Mouse (Mus musculus) embryo, embryonic 10.5 days (tissue): ENCODE measurements around the gene Fam173a.

Experiments used
- DNase-seq: peaks from one replicate; pipeline ENCODE4 v3.0.0-alpha.2; 2015; ENCODE audit warnings: low spot score

Gene Fam173a

DNA sequence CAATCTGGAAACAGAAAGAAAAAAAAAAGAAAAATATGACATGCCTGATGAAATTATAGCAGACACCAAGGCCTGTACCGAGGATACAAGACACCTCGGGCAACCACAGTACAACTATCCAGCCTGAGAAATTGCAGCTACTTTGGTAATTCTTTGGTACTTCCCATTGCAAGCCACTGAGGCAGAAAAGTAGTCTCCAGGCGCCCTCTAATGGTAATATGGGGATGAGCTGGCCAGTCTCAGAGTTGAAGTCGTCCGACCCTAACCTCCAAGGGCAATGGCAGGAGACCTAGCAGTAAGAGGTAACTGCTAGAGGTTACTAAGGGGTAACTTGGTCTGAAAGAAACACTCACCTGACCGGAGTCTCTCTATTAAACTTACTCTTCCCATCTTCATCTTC lies 8.3 kb upstream of the Fam173a start:
- DNase-seq, result peak; percentile 93

DNA sequence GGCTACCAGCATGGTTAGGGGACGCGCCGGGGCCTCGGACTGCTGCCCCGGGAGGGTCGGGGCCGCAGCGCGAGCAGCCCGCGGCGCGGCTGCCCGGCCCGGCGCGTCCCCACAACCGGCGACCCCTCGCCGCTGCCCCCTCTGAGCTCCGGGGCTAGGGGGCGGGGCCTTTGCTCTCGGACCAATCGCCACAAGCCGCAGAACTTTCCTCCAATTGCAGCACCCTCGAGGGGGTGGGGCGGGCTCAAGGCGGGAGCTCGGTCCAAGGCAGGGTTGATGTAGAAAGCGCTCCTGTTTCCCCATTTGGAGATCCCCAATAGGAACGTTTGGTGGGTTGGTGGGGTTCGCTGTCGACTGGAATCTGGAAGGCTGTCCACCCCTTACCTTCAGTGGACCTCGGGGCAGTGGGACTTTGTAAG lies 4.3 kb upstream of the Fam173a start, which contains the start of gene Metrn:
TSS of gene Metrn (minus strand) at position 186 of the 419 bp plus-strand sequence.
- peak; percentile 97 for DNase-seq

GRCm38 (mm10) chr17:25796211-25796771 lies 3.6 kb upstream of the Fam173a start:
- no peak for DNase-seq

- peak; percentile 97 for DNase-seq
Measured at GRCm38 (mm10) chr17:25795609-25796092, 3.0 kb upstream of the Fam173a start, which contains the start of gene AC134908.4. Gene AC134908.4 (minus strand): TSS chr17:25795659.

- DNase-seq, result no peak
Measured at GRCm38 (mm10) chr17:25794998-25795397, 2.3 kb upstream of the Fam173a start.

- peak; percentile 70 for DNase-seq
Measured at GRCm38 (mm10) chr17:25794197-25794596, 1.5 kb upstream of the Fam173a start.

DNA sequence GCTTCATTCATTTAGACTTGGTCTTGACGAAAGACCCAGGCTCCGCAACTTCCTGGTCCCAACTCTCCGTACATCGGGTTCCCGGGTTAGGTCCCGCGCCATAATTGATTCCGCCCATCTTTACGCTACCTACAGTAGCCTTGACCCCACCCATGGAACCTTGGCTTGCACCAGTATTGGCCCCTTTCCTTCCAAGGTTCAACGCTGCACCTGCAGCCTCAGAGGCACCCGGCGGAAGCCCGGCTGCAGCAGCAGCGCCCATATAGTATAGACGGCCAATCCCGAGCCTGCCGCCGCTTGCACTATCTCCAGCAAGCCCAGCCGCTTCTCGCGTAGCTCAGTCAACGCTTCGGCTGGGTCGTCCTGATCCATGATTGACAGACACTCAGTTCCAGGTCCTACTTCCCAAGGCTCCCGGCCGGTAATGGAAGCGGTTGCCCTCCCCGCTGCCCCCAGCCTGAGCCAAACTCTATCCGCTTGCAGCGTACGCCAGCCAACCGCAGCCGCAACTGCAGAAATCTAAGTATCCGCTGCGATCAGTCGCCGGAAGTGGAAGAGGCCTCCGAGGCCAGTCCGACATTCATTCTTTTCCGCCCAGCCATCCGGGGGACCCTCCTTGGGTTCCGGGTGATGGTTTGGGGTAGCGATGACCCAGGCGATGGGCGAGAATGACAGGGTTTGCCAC lies 716 bp downstream of the Fam173a start:
- DNase-seq, result peak; percentile 89

DNA sequence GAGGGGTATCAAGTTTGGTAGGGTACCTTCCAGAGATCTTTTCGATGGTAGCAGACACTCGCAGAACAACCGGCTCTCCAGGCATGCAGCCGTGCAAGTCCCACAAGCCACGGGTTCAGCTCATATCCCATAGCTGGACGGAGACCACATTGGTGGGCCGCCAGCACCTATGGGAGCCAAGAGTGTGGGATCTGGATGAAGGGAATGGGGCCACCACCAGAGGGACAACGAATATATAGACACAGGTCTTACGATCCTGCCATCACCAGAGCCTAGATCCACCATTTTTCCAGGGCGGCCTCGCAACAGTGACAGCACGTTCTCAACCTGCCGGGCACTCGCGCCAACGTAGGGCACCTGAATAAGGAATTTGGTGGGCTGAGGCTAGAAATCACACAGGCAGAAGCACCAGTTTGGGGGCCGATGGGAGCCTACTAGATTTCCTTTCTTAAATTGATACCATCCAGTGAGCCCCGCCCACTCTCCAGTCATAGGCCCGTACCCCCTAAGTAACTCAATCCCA lies 1.3 kb downstream of the Fam173a start:
- DNase-seq, result no peak

GRCm38 (mm10) chr17:25786781-25787504 lies 5.8 kb downstream of the Fam173a start:
- no peak for DNase-seq

- no peak for DNase-seq
Measured at GRCm38 (mm10) chr17:25786280-25786679, 6.4 kb downstream of the Fam173a start, which contains the start of gene Ccdc78. Gene Ccdc78 (plus strand): TSS chr17:25786580.

GRCm38 (mm10) chr17:25785281-25785745 lies 7.4 kb downstream of the Fam173a start, which contains the start of gene Haghl:
Gene Haghl (minus strand): TSS chr17:25785673.
- peak; percentile 98 for DNase-seq

DNA sequence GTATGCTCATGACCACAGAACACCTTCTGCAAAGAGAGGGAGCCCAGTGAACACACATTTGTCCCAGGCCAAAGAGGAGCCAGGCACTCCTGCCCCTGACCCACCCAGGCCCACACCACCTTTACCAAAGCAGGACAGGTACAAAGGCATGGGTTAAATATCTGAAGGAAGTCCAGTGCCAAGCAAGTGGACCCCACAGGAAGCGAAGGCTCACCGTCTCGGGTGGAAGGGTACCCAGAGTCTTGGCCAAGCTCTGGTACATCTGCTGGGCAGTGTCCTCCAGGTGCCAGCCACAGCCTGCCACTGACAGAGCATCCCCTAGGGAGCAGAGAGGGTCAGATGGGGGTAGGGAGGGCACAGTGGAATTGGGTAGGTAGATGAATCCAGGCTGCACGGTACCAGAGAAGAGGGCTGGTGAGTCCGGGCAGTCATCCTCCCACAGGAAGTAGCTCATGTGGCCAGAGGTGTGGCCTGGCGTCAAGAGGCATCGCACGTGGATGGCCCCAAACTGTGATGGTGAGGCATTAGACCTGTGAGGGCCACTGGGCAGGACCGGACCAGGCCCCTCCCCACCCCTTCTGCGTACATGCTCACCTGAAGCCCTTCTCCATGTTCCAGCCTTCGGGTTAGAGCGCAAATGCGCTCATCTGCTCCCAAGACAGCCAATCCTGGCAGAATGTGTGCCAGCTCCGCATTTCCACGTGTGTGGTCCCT lies 8.7 kb downstream of the Fam173a start:
- no peak for DNase-seq

- DNase-seq, result no peak
Measured at GRCm38 (mm10) chr17:25783086-25783485, 9.6 kb downstream of the Fam173a start.

- DNase-seq, result no peak
Measured at GRCm38 (mm10) chr17:25781339-25781738, 11.4 kb downstream of the Fam173a start.

DNA sequence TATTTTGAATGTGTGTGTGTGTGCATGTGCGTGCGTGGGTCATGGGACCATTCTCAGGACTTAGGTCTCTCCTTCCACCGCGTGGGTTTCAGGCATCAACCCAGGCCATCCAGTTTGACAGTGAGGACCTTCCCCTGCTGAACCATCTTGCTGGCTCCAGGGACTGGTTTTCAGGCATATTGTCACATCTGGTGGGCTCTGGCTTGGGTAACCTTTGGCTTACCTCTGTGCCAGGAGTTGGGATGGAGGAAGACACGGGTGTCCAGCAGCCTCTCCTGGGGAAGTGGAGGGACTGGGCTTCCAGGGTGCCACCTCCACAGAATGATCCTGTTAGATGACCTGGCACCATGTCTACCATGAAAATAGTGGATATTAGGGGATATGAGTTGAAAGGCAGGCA lies 14.8 kb downstream of the Fam173a start:
- no peak for DNase-seq

- no peak for DNase-seq
Measured at GRCm38 (mm10) chr17:25775318-25776062, 17.2 kb downstream of the Fam173a start.

GRCm38 (mm10) chr17:25773549-25774120 lies 19.1 kb downstream of the Fam173a start, which contains the start of gene Narfl:
Gene Narfl (plus strand): TSS chr17:25773776.
- peak; percentile 99 for DNase-seq

GRCm38 (mm10) chr17:25769331-25769730 lies 23.4 kb downstream of the Fam173a start:
- DNase-seq, result no peak

- peak; percentile 57 for DNase-seq
Measured at GRCm38 (mm10) chr17:25765886-25766285, 26.8 kb downstream of the Fam173a start.

DNA sequence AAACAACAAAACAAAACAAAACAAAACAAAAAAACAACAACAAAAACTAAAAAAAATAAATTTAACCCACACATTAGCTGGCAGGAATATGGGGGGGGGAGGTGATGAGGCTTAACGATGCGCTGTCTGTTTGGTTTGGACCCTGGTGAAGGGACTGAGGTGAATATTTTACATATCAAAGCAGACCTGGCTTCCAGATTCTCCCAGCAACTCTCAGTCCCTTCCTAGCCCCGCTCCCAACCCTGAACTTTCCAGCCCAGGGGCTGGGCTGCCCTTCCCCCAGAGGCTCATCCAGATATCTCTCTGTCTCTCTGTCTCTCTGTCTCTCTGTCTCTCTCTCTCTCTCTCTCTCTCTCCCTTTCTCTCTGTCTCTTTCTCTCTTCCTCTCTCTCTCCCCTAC lies 30.1 kb downstream of the Fam173a start:
- DNase-seq, result no peak
